Mouse (Mus musculus): Measurements from ENCODE around the gene Hspa8. TPM values are rescaled to one million over a fixed set of nuclear protein-coding genes. Genes with fewer than 3 reads are reported as not detected.

Gene Hspa8
- polyA plus RNA-seq (2017; shearing (Covaris generic)) = 1,561 TPM

GRCm38 (mm10) chr9:40800675-40801612 lies at the start of gene Hspa8:
Gene Hspa8 (plus strand): TSS chr9:40800984.

Other genes starting within 250 kb of the Hspa8 start
- gene Gm21915, start 130.4 kb upstream of the Hspa8 start, polyA plus RNA-seq (2017; shearing (Covaris generic)) = not detected
- 0.10 TPM for gene Clmp, start 115.0 kb upstream of the Hspa8 start, polyA plus RNA-seq (2017; shearing (Covaris generic))
- 0.06 TPM for gene Bsx, start 73.1 kb downstream of the Hspa8 start, polyA plus RNA-seq (2017; shearing (Covaris generic))
- not detected for gene Jhy, start 163.1 kb downstream of the Hspa8 start, polyA plus RNA-seq (2017; shearing (Covaris generic))
- gene Crtam, start 203.6 kb downstream of the Hspa8 start, polyA plus RNA-seq (2017; shearing (Covaris generic)) = 1.3 TPM

Data from CD4-positive, CD25-positive, alpha-beta regulatory T cell (primary cell).